Comparison of ENCODE assay signal across 8 mouse cellular contexts in genomic region chr8:83724697-83725482, GRCm38 (mm10). TPM values are rescaled to one million over a fixed set of nuclear protein-coding genes. Genes with fewer than 3 reads are reported as not detected.
DNase-seq lines count a peak whose midpoint lies in the region; ATAC-seq and TF ChIP-seq lines count a peak whose summit lies in the region.

No protein-coding gene starts in this region.

- no peak overlapping the region for H3K27ac ChIP-seq in gastrocnemius, adult 2 months

- DNase-seq in WW6 (ENCODE audit: low read depth, low spot score), result peak; percentile 80
- DNase-seq in cerebellum, postnatal 36 days, result peak; percentile 79
- DNase-seq in gastrocnemius, adult 2 months, result peak; percentile 86
- DNase-seq in left cerebral cortex, adult 9 months (ENCODE audit: low spot score in 2 of 2), result peak; percentile 56 to 87
- peak; percentile 87 to 89 for DNase-seq in right cerebral cortex, postnatal 10 days (ENCODE audit: low spot score in 2 of 2)
- DNase-seq in urinary bladder, postnatal 36 days (ENCODE audit: low spot score in 2 of 2), result peak; percentile 73 to 80

- peak; percentile 92 for TF ChIP-seq CTCF in gastrocnemius, adult 2 months (IDR thresholded peaks at IDR 0.05)

- peak; percentile 67 for ATAC-seq in inflammation-experienced regulatory T-cells, adult 6 months
- ATAC-seq in megakaryocyte progenitor cell, adult 5-6 weeks (replicated peaks; ENCODE audit: poor library complexity), result peak; percentile 91

- intact Hi-C loops in gastrocnemius, adult 2 months (cut with DNase I), result loop anchor here (1.0 to 5.0 kb wide), 2 partner anchors 57 to 169 kb away; no protein-coding TSS in a partner anchor

- H3K4me3 ChIP-seq in gastrocnemius, adult 2 months, result no peak overlapping the region

RNA-seq across cellular contexts. Expression of gene Ddx39, which starts 9.9 kb away (rescaled TPM):
- 10 to 100 TPM; 11.2 to 13.1 TPM for total RNA-seq in gastrocnemius, adult 2 months (2021)
- polyA plus RNA-seq in inflammation-experienced regulatory T-cells, adult 6 months (2017; shearing (Covaris generic)), result 100 to 1,000 TPM; 166 to 211 (median 167) TPM
- 119 and 139 TPM in 2 replicates for total RNA-seq in megakaryocyte progenitor cell, adult 5-6 weeks (2015)
- 121 and 131 TPM in 2 replicates for total RNA-seq in megakaryocyte progenitor cell, adult 5-6 weeks (2017)

RNA-seq across cellular contexts. Expression of gene Adgre5, which starts 16.2 kb away (rescaled TPM):
- total RNA-seq in gastrocnemius, adult 2 months (2021), result 10 to 100 TPM; 16.3 to 27.7 TPM
- polyA plus RNA-seq in inflammation-experienced regulatory T-cells, adult 6 months (2017; shearing (Covaris generic)), result 100 to 1,000 TPM; 177 to 212 (median 210) TPM
- 27.1 and 29.1 TPM in 2 replicates for total RNA-seq in megakaryocyte progenitor cell, adult 5-6 weeks (2015)
- total RNA-seq in megakaryocyte progenitor cell, adult 5-6 weeks (2017), result 19.8 and 30.2 TPM in 2 replicates

RNA-seq across cellular contexts. Expression of gene Pkn1, which starts 25.9 kb away (rescaled TPM):
- 10 to 100 TPM; 25.8 to 29.9 TPM for total RNA-seq in gastrocnemius, adult 2 months (2021)
- polyA plus RNA-seq in inflammation-experienced regulatory T-cells, adult 6 months (2017; shearing (Covaris generic)), result 10 to 100 TPM; 20.3 to 27.7 (median 24.6) TPM
- 31.5 and 31.6 TPM in 2 replicates for total RNA-seq in megakaryocyte progenitor cell, adult 5-6 weeks (2015)
- 62.5 and 78.8 TPM in 2 replicates for total RNA-seq in megakaryocyte progenitor cell, adult 5-6 weeks (2017)

RNA-seq across cellular contexts. Expression of gene Ptger1, which starts 58.4 kb away (rescaled TPM):
- under 1 TPM; 0.08 to 0.39 TPM for total RNA-seq in gastrocnemius, adult 2 months (2021)
- 1 to 10 TPM in 2 of 3 experiments, under 1 TPM in 1; 0.60 to 1.2 (median 1.1) TPM for polyA plus RNA-seq in inflammation-experienced regulatory T-cells, adult 6 months (2017; shearing (Covaris generic))
- total RNA-seq in megakaryocyte progenitor cell, adult 5-6 weeks (2015), result 0.10 TPM in 1 of 2 replicates, not detected in the other
- 0.87 and 1.6 TPM in 2 replicates for total RNA-seq in megakaryocyte progenitor cell, adult 5-6 weeks (2017)

Comparison
In these comparisons a context has a peak if more than half of its experiments do, and no peak if none do; other contexts are left out.
1. RNA of gene Ddx39, which starts 9.9 kb away (total RNA-seq): 119 to 139 TPM in megakaryocyte progenitor cell, adult 5-6 weeks; 11.2 to 13.1 TPM in gastrocnemius, adult 2 months; every median in the first group is over 4 times any median in the second.
2. Peak in every context shown above with its lines, with median percentiles within 50 percentile points of each other: DNase-seq.